Mouse (Mus musculus) CD4-positive, CD25-positive, alpha-beta regulatory T cell, adult 9 weeks (primary cell): ENCODE results near the gene Gm29276. TPM values are rescaled to one million over a fixed set of nuclear protein-coding genes. Genes with fewer than 3 reads are reported as not detected.

ENCODE experiments used
- polyA plus RNA-seq: library from polyadenylated mRNA; unstranded; fragments of 100-300 nt; shearing (Covaris generic); gene quantifications from one replicate; pipeline ENCODE4 v1.2.1, GENCODE M21; 2017

Gm29276 gene
- not detected for polyA plus RNA-seq

DNA sequence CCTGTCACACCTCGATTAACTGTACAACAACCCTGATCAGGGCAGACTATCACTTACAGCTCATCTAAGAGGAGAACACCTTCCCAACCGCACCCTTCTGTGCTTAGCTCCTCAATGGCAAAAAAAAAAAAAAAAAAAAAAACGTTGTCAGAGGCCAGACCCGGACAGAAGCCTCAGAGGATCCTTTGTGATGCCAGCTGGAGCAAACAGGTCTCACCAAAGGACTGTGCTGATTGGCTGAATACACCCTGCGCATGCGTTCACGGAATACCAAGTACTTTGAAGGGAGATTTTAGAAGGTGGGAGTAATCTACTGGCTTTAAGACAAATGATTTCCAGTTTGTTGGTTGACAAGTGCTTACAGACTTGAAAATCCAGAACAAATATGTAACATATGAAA lies at the start of gene Gm29276:
Gene Gm29276 (minus strand): TSS at position 101 of the 400 bp plus-strand sequence.

